Mouse (Mus musculus) large intestine, adult 2 months (tissue): ENCODE measurements around the gene Atf7ip. TPM values are rescaled to one million over a fixed set of nuclear protein-coding genes. Genes with fewer than 3 reads are reported as not detected.
A peak's percentile ranks its signal among the peaks of the same experiment; 100 is the strongest.

Experiments used
- DNase-seq: peaks from one replicate; pipeline ENCODE4 v3.0.0-alpha.2; 2012; ENCODE audit warnings: low read depth, low spot score
- WGBS: fragments of 180-500 bp; shearing (Covaris S2); methylation state at CpG from one replicate; pipeline ENCODE4 v1.1.7; 2018; 5-methylcytosine and 5-hydroxymethylcytosine counted together
- polyA plus RNA-seq: library from polyadenylated mRNA; depleted of rRNA; stranded (reverse); fragments of >200 nt; gene quantifications from 2 replicates; pipeline ENCODE4 v1.2.3, GENCODE M21; 2012

The Atf7ip gene
- polyA plus RNA-seq, 1 experiment = 7.8 TPM

GRCm38 (mm10) chr6:136518537-136519246 lies 12.7 kb downstream of the Atf7ip start:
- peak; percentile 97 for DNase-seq
- WGBS = under 1% methylated on average over 59 of the region's 59 CpGs

GRCm38 (mm10) chr6:136519254-136519653 lies 13.3 kb downstream of the Atf7ip start:
- WGBS = 1% methylated on average over 17 of the region's 17 CpGs
- no peak for DNase-seq

- WGBS = 53% methylated on average over 2 of the region's 2 CpGs
- no peak for DNase-seq
These were observed 14.4 kb downstream of the Atf7ip start for GRCm38 (mm10) chr6:136520361-136520760.

- DNase-seq = no peak
These were observed 15.7 kb downstream of the Atf7ip start for GRCm38 (mm10) chr6:136521681-136522080.

GRCm38 (mm10) chr6:136522658-136523057 lies 16.7 kb downstream of the Atf7ip start:
- no peak for DNase-seq

GRCm38 (mm10) chr6:136524751-136525150 lies 18.8 kb downstream of the Atf7ip start:
- WGBS = 42% methylated on average over 4 of the region's 4 CpGs
- DNase-seq = no peak

More at GRCm38 (mm10) chr6:136522658-136523057, 16.7 kb downstream of the Atf7ip start:
- WGBS = 80% methylated on average over 5 of the region's 5 CpGs

GRCm38 (mm10) chr6:136525567-136525966 lies 19.6 kb downstream of the Atf7ip start:
- no peak for DNase-seq
- 31% methylated on average over 4 of the region's 4 CpGs for WGBS

GRCm38 (mm10) chr6:136529156-136529555 lies 23.2 kb downstream of the Atf7ip start:
- WGBS = 22% methylated on average over 2 of the region's 2 CpGs
- no peak for DNase-seq

GRCm38 (mm10) chr6:136531792-136532230 lies 25.8 kb downstream of the Atf7ip start:
- WGBS = 19% methylated on average over 7 of the region's 7 CpGs
- DNase-seq = no peak

- 10% methylated on average over 7 of the region's 7 CpGs for WGBS
- DNase-seq = no peak
These were observed 26.7 kb downstream of the Atf7ip start for GRCm38 (mm10) chr6:136532535-136533291.

GRCm38 (mm10) chr6:136533804-136534203 lies 27.8 kb downstream of the Atf7ip start:
- DNase-seq = no peak
- 79% methylated on average over 4 of the region's 4 CpGs for WGBS

- WGBS = 49% methylated on average over 3 of the region's 3 CpGs
- DNase-seq = no peak
These were observed 28.5 kb downstream of the Atf7ip start for GRCm38 (mm10) chr6:136534444-136534843.

- DNase-seq = no peak
These were observed 29.2 kb downstream of the Atf7ip start for GRCm38 (mm10) chr6:136535176-136535575.

GRCm38 (mm10) chr6:136536121-136536520 lies 30.2 kb downstream of the Atf7ip start:
- DNase-seq = no peak
- 75% methylated on average over 5 of the region's 5 CpGs for WGBS

More at GRCm38 (mm10) chr6:136535176-136535575, 29.2 kb downstream of the Atf7ip start:
- 68% methylated on average over 5 of the region's 5 CpGs for WGBS

- WGBS = 74% methylated on average over 5 of the region's 5 CpGs
- DNase-seq = no peak
These were observed 35.4 kb downstream of the Atf7ip start for GRCm38 (mm10) chr6:136541350-136541749.

- no peak for DNase-seq
- WGBS = 74% methylated on average over 1 of the region's 1 CpGs
These were observed 36.1 kb downstream of the Atf7ip start for GRCm38 (mm10) chr6:136542105-136542504.

GRCm38 (mm10) chr6:136543164-136543563 lies 37.2 kb downstream of the Atf7ip start:
- WGBS = 22% methylated on average over 6 of the region's 6 CpGs
- DNase-seq = no peak

GRCm38 (mm10) chr6:136545284-136545870 lies 39.4 kb downstream of the Atf7ip start:
- 73% methylated on average over 11 of the region's 11 CpGs for WGBS
- DNase-seq = no peak

GRCm38 (mm10) chr6:136546286-136546685 lies 40.3 kb downstream of the Atf7ip start:
- WGBS = 96% methylated on average over 2 of the region's 2 CpGs
- no peak for DNase-seq

GRCm38 (mm10) chr6:136546987-136547386 lies 41.0 kb downstream of the Atf7ip start:
- DNase-seq = no peak
- 59% methylated on average over 7 of the region's 7 CpGs for WGBS
